Comparison of ENCODE assay signal across 17 mouse cellular contexts in the genomic region with DNA sequence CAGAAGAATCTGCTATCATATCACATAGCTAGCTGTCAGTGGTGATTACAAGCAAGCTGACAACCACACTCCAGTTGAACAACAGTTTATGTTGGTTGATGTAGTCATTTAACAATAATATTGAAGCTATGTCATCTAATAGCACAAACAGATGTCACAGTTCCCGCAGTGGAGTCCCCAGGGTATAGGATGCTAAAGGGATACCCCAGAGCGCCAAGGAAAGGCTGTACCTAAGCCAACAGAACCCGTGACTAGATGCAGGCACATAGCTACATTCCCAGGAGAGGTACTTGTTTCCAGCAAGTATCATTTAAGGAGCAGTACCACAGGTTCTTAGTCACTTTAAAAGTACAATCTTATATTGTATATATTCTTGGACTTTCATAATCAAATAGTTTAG.
DNase-seq lines count a peak whose midpoint lies in the region.
"Had no signal": no experiment of that assay in that cellular context is flagged by ENCODE, and none has a peak within 500 bp of the region (broad histone marks: within the 10 kb centered on the region; RNA-seq: fewer than 3 reads in every experiment).

No protein-coding gene starts in this region.

- peak; percentile 15 to 25 for DNase-seq in cerebellum, postnatal 10 days
- DNase-seq in cerebellum, postnatal 4 days (ENCODE audit: low spot score in 2 of 2) = no peak
- DNase-seq in heart, adult 11 months = peak; percentile 36
- DNase-seq in heart, adult 8-10 months (ENCODE audit: low spot score) = no peak
- DNase-seq in mesoderm, embryonic 11.5 days (ENCODE audit: low read depth, low spot score) = peak; percentile 12
- DNase-seq in frontal cortex, postnatal 14 days (ENCODE audit: low spot score in 2 of 2) = no peak
- no peak for DNase-seq in gastrocnemius, postnatal 36 days
- DNase-seq: adrenal gland, postnatal 10 days; adrenal gland, postnatal 36 days; cerebellum, adult 11 months; cerebellum, adult 2 months; cerebellum, adult 9-11 months; cerebellum, postnatal 36 days; forebrain, postnatal 0 days; gastrocnemius, postnatal 25 days; heart, postnatal 10 days; heart, postnatal 36 days had no signal

- intact Hi-C loops in gastrocnemius, postnatal 36 days (cut with DNase I) = no loop called here

Comparison
In these comparisons a context has a peak if more than half of its experiments do, and no peak if none do; other contexts are left out.
1. DNase-seq: peak in cerebellum, postnatal 10 days (2 of 2), heart, adult 11 months (single experiment) and mesoderm, embryonic 11.5 days (single experiment); none in cerebellum, postnatal 4 days (0 of 2), heart, adult 8-10 months (single experiment), frontal cortex, postnatal 14 days (0 of 2) and gastrocnemius, postnatal 36 days (0 of 2).